Mouse (Mus musculus): ENCODE measurements at regions not wholly inside any gene's neighbourhood (a gene's known extent, or its start where the extent isn't known, plus 50 kb on each side); places are given as distances from the start of the nearest gene placed in this dataset.
A peak's percentile ranks its signal among the peaks of the same experiment; 100 is the strongest.

- no peak for DNase-seq (ENCODE audit: low read depth, low spot score)
Observed at GRCm38 (mm10) chrX:163812431-163812830, 51.3 kb upstream of the Rnf138rt1 start.

GRCm38 (mm10) chrX:163814806-163815205 is 53.7 kb upstream of the Rnf138rt1 start:
- no peak for DNase-seq (ENCODE audit: low read depth, low spot score)

GRCm38 (mm10) chrX:163822298-163822697 is 61.2 kb upstream of the Rnf138rt1 start:
- DNase-seq (ENCODE audit: low read depth, low spot score) = no peak

DNA sequence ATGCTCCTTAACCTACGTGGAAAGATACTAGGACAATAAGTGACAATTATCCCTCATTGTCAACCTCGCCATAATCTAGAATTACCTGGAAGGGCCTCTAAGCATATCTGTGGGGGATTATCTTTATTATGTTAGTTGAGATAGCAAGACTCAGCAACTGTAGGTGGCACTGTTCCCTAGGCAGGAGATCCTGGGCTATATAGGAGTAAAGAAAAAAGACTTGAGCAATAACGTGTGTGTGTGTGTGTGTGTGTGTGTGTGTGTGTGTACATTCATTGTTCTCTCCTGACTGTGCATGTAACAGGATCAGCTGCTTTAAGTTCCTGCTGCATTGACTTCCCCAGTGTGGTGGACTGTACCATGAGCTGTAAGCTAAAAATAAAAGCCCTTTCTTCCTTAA is 66.3 kb upstream of the Rnf138rt1 start:
- DNase-seq (ENCODE audit: low read depth, low spot score) = peak; percentile 45

- no peak for DNase-seq (ENCODE audit: low read depth, low spot score)
Observed at GRCm38 (mm10) chrX:163845408-163845807, 63.4 kb upstream of the Ap1s2 start.

DNA sequence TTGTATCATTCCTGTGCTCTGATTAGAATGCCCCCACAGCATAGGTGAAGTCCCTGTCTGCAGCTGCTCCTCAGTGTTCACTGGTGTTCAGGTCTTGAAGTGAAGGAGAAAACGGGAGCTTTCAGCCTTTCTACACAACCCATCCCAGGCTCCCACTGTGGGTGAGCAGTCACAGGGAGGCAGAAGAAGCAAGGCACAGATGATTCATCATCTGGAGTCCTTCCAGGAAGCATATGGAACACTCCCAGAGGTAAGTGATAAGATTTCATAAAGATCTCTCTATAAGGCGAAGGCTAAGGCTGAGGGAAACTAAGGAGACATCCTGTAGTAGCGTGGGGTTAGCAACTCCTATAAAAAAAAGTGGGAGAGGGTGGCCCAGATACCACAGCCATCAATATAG is 61.9 kb upstream of the Ap1s2 start:
- no peak for DNase-seq (ENCODE audit: low read depth, low spot score)

DNA sequence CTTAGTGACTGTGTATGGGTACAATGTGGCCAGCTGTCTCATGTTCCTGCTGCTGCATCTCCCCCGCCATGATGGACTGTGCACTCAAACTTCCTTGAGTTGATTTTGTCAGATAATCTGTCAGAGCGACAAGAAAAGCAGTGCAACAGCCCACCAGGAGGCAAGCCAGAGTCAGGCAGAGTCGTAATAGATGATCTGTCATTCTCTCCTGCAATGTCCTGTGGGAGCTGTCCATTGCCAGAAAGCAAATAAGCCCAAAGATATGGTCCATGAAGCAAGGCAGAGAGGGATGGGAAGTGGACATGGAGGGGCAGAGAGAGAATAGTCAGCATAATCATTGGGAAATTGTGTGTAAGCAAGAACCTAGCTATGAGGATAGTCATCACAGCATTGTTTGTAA is 61.2 kb upstream of the Ap1s2 start:
- no peak for DNase-seq (ENCODE audit: low read depth, low spot score)

DNA sequence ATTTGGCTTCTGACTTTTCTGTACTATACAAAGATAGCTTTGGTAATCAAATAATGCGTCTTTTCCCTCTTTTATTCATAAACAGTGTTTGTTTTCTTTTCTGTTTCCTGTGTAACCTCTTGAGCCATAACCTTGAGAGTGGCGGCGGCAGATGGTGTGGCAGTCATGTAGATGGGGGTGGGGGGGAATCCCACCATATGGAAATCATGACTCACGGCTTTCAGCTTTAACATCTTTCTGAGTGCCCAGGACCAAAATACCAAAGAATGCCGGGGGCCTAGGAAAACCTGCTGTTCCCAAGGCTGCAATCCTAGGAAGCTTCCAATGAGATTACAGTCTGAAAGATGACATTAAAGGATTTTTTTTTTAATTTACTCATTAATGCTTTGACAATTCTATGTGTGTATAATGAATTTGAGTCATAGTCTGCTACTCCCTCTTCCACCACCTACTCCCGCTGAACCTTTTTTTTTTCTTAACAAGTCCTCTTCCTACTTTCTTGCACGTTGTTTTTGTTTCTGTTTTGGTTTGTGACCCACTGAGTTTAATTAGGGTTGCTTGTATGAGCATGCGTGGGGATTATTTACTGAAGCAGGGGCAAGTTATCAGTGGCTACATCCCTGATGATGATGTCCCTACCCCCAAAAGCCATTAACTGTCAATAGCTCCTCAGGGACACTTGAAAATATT is 60.2 kb upstream of the Ap1s2 start:
- DNase-seq (ENCODE audit: low read depth, low spot score) = peak; percentile 26

- DNase-seq (ENCODE audit: low read depth, low spot score) = no peak
Observed at GRCm38 (mm10) chrX:163850915-163851599, 57.8 kb upstream of the Ap1s2 start.

GRCm38 (mm10) chrX:163858494-163858893 is 50.3 kb upstream of the Ap1s2 start:
- DNase-seq (ENCODE audit: low read depth, low spot score) = no peak
